Mouse (Mus musculus) stomach, embryonic 15.5 days (tissue): Measurements from ENCODE around the gene Kazald1. TPM values are rescaled to one million over a fixed set of nuclear protein-coding genes. Genes with fewer than 3 reads are reported as not detected.

Experiments
- ATAC-seq: fragments of 200-750 bp; cut with Nextera tagmentation; 2 replicates; pipeline ENCODE4 v1.8.0; 2017; ENCODE audit warnings: low read depth, moderate number of reproducible peaks, moderate TSS enrichment; ENCODE audit not compliant: insufficient read depth, low FRiP score
- H3K27ac ChIP-seq: fragments of 300-500 bp; sonication (generic); 2 replicates; pipeline ENCODE4 v1.5.1; 2015; ENCODE audit warnings: mild to moderate bottlenecking, inconsistent platforms
- H3K27me3 ChIP-seq: fragments of 300-500 bp; sonication (generic); replicated peaks from 2 replicates; pipeline ENCODE4 v1.6.1; 2015; ENCODE audit warnings: inconsistent platforms
- H3K36me3 ChIP-seq: fragments of 300-500 bp; sonication (generic); 2 replicates; pipeline ENCODE4 v1.6.1; 2015; ENCODE audit warnings: inconsistent platforms
- H3K4me1 ChIP-seq: fragments of 300-500 bp; sonication (generic); 2 replicates; pipeline ENCODE4 v1.6.1; 2015; ENCODE audit warnings: inconsistent platforms
- H3K4me2 ChIP-seq: fragments of 300-500 bp; sonication (generic); 2 replicates; pipeline ENCODE4 v1.6.1; 2015; ENCODE audit warnings: mild to moderate bottlenecking, inconsistent platforms
- H3K4me3 ChIP-seq: fragments of 300-500 bp; sonication (generic); replicated peaks from 2 replicates; pipeline ENCODE4 v1.5.1; 2015; ENCODE audit warnings: inconsistent platforms
- H3K9ac ChIP-seq: fragments of 300-500 bp; sonication (generic); 2 replicates; pipeline ENCODE4 v1.6.1; 2015; ENCODE audit warnings: inconsistent platforms
- H3K9me3 ChIP-seq: fragments of 300-500 bp; sonication (generic); 2 replicates; pipeline ENCODE4 v1.6.1; 2016; ENCODE audit warnings: inconsistent platforms
- WGBS: fragments of 180-500 bp; shearing (Covaris S2); methylation state at CpG from one replicate; pipeline ENCODE4 v1.1.7; 2015; 5-methylcytosine and 5-hydroxymethylcytosine counted together
- polyA plus RNA-seq: library from polyadenylated mRNA; unstranded; fragments of >200 nt; fragmentation: Nextera tagmentation; extraction: Ambion mirVana; gene quantifications from 2 replicates; pipeline ENCODE4 v1.2.1, GENCODE M21; 2015

Kazald1 gene
- polyA plus RNA-seq, 1 experiment from 2014 or later, result 50.1 TPM

DNA sequence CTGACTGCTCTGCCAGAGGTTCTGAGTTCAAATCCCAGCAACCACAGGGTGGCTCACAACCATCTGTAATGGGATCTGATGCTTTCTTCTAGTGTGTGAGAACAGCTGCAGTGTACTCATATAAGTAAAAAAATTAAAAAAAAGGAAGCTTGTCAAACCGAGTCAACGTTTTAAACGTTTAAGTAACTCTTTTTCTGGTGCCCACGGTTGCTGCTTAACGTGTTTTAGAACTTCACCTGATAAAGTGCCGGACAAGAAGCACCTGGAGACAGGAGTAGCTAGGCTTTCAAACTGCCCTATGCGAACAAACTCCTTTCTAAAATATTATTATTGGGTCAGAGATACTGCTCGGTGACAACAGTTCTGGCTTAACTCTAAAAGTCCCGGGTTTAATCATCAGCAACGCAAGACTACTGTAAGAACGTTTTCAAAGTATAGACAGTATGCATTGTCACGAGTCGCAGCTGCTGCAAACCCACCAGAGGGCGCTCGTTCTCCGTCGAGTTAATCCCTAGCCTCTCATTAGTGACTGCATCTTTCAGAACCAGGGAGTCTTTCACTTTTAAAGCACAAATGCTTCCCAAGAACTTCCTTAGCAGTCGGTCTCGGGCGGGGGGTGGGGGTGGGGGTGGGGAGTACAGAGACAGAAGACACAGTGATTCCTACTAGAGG, 1.0 kb upstream of the Kazald1 start:
- peaks cover 35% of the 10 kb centered on the region for H3K4me1 ChIP-seq
- peak overlapping the region; percentile 97 for H3K4me2 ChIP-seq
- 6% methylated on average over 20 of the region's 20 CpGs for WGBS
- H3K9ac ChIP-seq, result peak overlapping the region; percentile 89; the same call in 1 of the 2 replicates
- H3K27ac ChIP-seq, result peak overlapping the region; percentile 97
- H3K36me3 ChIP-seq, result no peaks in the 10 kb centered on the region
- 0 out of 2 replicates have a peak, but pooled peaks have one; percentile 44 for ATAC-seq
- H3K4me3 ChIP-seq, result peak overlapping the region; percentile 78
- no peaks in the 10 kb centered on the region for H3K9me3 ChIP-seq
- peaks cover 32% of the 10 kb centered on the region for H3K27me3 ChIP-seq

DNA sequence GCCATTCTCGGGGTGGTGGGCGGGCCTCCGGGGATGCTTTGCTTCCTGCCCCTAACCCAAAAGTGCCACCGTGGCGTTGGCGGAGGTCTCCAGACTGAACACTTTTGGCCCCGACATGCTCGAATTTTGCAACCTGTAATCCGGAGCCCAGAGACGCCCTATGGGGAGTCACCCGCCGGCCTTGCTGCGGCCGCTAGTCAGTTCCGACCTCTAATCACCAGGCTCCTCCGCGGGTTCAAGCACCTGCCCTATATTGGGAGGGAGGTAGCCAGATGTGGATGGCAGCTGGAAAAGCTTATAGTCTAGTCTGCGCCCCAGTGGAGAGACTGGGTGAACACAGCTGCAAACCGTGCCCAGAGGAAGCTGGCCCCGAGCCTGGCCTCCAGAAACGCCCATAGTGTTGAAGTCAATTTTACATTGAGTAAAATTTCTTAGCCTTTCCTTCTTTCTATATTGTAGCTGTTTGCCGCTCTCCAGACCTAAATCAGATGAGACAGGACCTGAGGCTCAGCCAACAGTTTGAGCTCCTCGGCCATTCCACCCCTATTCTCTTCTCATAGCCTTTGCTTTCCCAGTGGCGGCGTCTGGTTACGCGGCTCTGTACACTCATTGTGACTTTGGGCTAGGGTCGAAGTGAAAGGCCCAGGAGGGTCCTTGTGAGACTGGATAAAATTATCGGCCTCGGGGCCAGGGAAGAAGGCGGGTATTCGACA, 438 bp downstream of the Kazald1 start:
- Histone ChIP-seq H3K4me3 (peak overlapping the region; percentile 78), H3K9me3 (no peaks in the 10 kb centered on the region), H3K4me1 (peaks cover 48% of the 10 kb centered on the region), H3K27ac (peak overlapping the region; percentile 97; the same call in 1 of the 2 replicates), H3K36me3 (no peaks in the 10 kb centered on the region), H3K27me3 (peaks cover 45% of the 10 kb centered on the region), H3K9ac (peak overlapping the region; percentile 39), H3K4me2 (peak overlapping the region; percentile 97)
- WGBS, result 2% methylated on average over 32 of the region's 32 CpGs
- peak; percentile 32 for ATAC-seq

GRCm38 (mm10) chr19:45076036-45076575, 1.1 kb downstream of the Kazald1 start:
- Histone ChIP-seq H3K9ac (no peak overlapping the region), H3K27ac (peak overlapping the region; percentile 97; the same call in 1 of the 2 replicates), H3K4me1 (peaks cover 54% of the 10 kb centered on the region), H3K4me3 (peak overlapping the region; percentile 78), H3K9me3 (no peaks in the 10 kb centered on the region), H3K36me3 (no peaks in the 10 kb centered on the region), H3K27me3 (peaks cover 52% of the 10 kb centered on the region), H3K4me2 (peak overlapping the region; percentile 97)
- 15% methylated on average over 17 of the region's 17 CpGs for WGBS
- no peak for ATAC-seq

GRCm38 (mm10) chr19:45076586-45077510, 1.8 kb downstream of the Kazald1 start:
- peaks cover 56% of the 10 kb centered on the region for H3K4me1 ChIP-seq
- H3K4me2 ChIP-seq, result peak overlapping the region; percentile 97
- H3K27ac ChIP-seq, result no peak overlapping the region
- peaks cover 55% of the 10 kb centered on the region for H3K27me3 ChIP-seq
- H3K4me3 ChIP-seq, result peak overlapping the region; percentile 78
- ATAC-seq, result no peak
- no peaks in the 10 kb centered on the region for H3K36me3 ChIP-seq
- 1% methylated on average over 62 of the region's 62 CpGs for WGBS
- no peaks in the 10 kb centered on the region for H3K9me3 ChIP-seq
- no peak overlapping the region for H3K9ac ChIP-seq

GRCm38 (mm10) chr19:45077742-45078645, 3.0 kb downstream of the Kazald1 start:
- WGBS, result 9% methylated on average over 20 of the region's 20 CpGs
- no peak for ATAC-seq
- peak overlapping the region; percentile 78; the same call in 1 of the 2 replicates for H3K4me3 ChIP-seq
- H3K9ac ChIP-seq, result no peak overlapping the region
- peaks cover 56% of the 10 kb centered on the region for H3K4me1 ChIP-seq
- H3K4me2 ChIP-seq, result 0 out of 2 replicates have a peak overlapping the region, but pooled peaks have one; percentile 2
- peaks cover 62% of the 10 kb centered on the region for H3K27me3 ChIP-seq
- H3K27ac ChIP-seq, result no peak overlapping the region
- H3K9me3 ChIP-seq, result no peaks in the 10 kb centered on the region
- no peaks in the 10 kb centered on the region for H3K36me3 ChIP-seq

- no peaks in the 10 kb centered on the region for H3K36me3 ChIP-seq
- H3K4me1 ChIP-seq, result peaks cover 56% of the 10 kb centered on the region
- H3K4me3 ChIP-seq, result peak overlapping the region; percentile 31
- peaks cover 67% of the 10 kb centered on the region for H3K27me3 ChIP-seq
- no peak overlapping the region for H3K27ac ChIP-seq
- 8% methylated on average over 17 of the region's 17 CpGs for WGBS
- no peaks in the 10 kb centered on the region for H3K9me3 ChIP-seq
- peak overlapping the region; percentile 65 for H3K4me2 ChIP-seq
- no peak for ATAC-seq
- H3K9ac ChIP-seq, result 0 out of 2 replicates have a peak overlapping the region, but pooled peaks have one; percentile 13
Observed at GRCm38 (mm10) chr19:45078971-45079764, 4.1 kb downstream of the Kazald1 start.

- Histone ChIP-seq H3K27ac (no peak overlapping the region), H3K9me3 (no peaks in the 10 kb centered on the region), H3K9ac (peak overlapping the region; percentile 13; the same call in 1 of the 2 replicates), H3K4me1 (peaks cover 56% of the 10 kb centered on the region), H3K27me3 (peaks cover 67% of the 10 kb centered on the region), H3K36me3 (no peaks in the 10 kb centered on the region), H3K4me3 (peak overlapping the region; percentile 31), H3K4me2 (peak overlapping the region; percentile 65)
- peak; percentile 21; the same call in 1 of the 2 replicates for ATAC-seq
- WGBS, result 2% methylated on average over 45 of the region's 45 CpGs
Observed at GRCm38 (mm10) chr19:45079769-45080515, 4.9 kb downstream of the Kazald1 start.

GRCm38 (mm10) chr19:45080711-45081110, 5.7 kb downstream of the Kazald1 start:
- Histone ChIP-seq H3K4me2 (peak overlapping the region; percentile 65), H3K36me3 (no peaks in the 10 kb centered on the region), H3K27ac (no peak overlapping the region), H3K4me3 (peak overlapping the region; percentile 31), H3K27me3 (peaks cover 70% of the 10 kb centered on the region), H3K9ac (no peak overlapping the region), H3K4me1 (peaks cover 51% of the 10 kb centered on the region), H3K9me3 (no peaks in the 10 kb centered on the region)
- ATAC-seq, result no peak
- 2% methylated on average over 17 of the region's 17 CpGs for whole genome bisulfite sequencing

DNA sequence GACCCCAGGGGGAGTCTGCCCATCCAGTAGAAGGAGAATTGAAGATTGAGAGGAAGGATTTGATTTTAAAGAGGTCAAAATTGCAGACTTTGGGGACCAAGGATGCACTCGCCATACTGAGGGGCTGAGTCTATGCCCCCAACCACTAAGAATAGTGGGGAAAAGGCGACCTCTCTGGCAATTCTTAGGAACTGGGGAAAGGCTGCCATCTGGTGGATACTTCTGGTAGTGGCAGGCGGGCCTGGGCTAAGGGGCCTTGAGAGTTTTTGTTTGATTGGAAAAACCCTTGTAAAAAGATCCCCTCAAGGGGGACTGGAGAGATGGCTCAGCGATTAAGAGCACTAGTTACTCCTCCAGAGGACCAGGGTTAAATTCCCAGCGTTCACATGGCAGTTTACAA, 6.2 kb downstream of the Kazald1 start:
- WGBS, result under 1% methylated on average over 5 of the region's 5 CpGs
- peaks cover 71% of the 10 kb centered on the region for H3K27me3 ChIP-seq
- no peaks in the 10 kb centered on the region for H3K9me3 ChIP-seq
- H3K4me1 ChIP-seq, result peaks cover 46% of the 10 kb centered on the region
- H3K36me3 ChIP-seq, result no peaks in the 10 kb centered on the region
- H3K9ac ChIP-seq, result no peak overlapping the region
- H3K4me2 ChIP-seq, result peak overlapping the region; percentile 65; the same call in 1 of the 2 replicates
- H3K27ac ChIP-seq, result no peak overlapping the region
- H3K4me3 ChIP-seq, result peak overlapping the region; percentile 31; the same call in 1 of the 2 replicates
- no peak for ATAC-seq
